ENCODE assay signal across 20 mouse cellular contexts in the genomic region with DNA sequence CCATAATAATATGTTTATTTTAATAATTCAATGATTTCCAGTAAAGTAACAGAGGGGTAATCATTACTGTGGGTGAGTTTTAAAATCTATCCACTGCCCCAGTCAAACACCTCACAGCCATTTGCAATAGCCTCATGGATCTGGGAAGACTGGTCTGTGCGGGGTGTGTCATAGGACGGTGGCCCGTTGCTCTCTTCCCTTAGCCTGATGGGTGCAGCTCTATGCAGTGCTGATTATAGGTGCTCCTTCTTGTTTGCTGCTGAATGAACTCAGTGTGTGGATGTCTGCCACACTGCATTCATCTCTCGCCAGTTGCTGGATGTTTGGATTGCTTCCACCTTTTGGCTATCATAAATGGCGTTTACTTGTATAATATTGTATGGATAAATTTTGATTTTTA.
DNase-seq lines count a peak whose midpoint lies in the region; ATAC-seq and TF ChIP-seq lines count a peak whose summit lies in the region.
"Had no signal": no experiment of that assay in that cellular context is flagged by ENCODE, and none has a peak within 500 bp of the region (broad histone marks: within the 10 kb centered on the region; RNA-seq: fewer than 3 reads in every experiment).

No protein-coding gene starts in this region.

- H3K9ac ChIP-seq in intestine, embryonic 15.5 days = no peak overlapping the region
- no peak overlapping the region for H3K9ac ChIP-seq in intestine, postnatal 0 days (ENCODE audit: low read depth, low read length)
- no peak overlapping the region for H3K9ac ChIP-seq in stomach, embryonic 16.5 days (ENCODE audit: low read length)
- H3K9ac ChIP-seq: embryonic facial prominence, embryonic 12.5 days; forebrain, embryonic 13.5 days; forebrain, embryonic 15.5 days; forebrain, postnatal 0 days had no signal

- 0 out of 2 replicates have a peak, but pooled peaks cover 6% of the 10 kb centered on the region for H3K4me1 ChIP-seq in intestine, embryonic 15.5 days (replicated peaks)
- H3K4me1 ChIP-seq in intestine, postnatal 0 days (replicated peaks; ENCODE audit: control insufficient read depth, insufficient read depth, low read length) = no peaks in the 10 kb centered on the region
- peaks cover 4% of the 10 kb centered on the region; the same call in 1 of the 2 replicates for H3K4me1 ChIP-seq in stomach, embryonic 16.5 days (ENCODE audit: control insufficient read depth, insufficient read depth, low read length)
- H3K4me1 ChIP-seq: embryonic facial prominence, embryonic 10.5 days; embryonic facial prominence, embryonic 12.5 days; forebrain, embryonic 13.5 days; forebrain, embryonic 15.5 days had no signal

- no peak for TF ChIP-seq CTCF in intestine, postnatal 0 days (IDR thresholded peaks at IDR 0.05; ENCODE audit: low read depth)

- H3K27me3 ChIP-seq in intestine, embryonic 15.5 days (replicated peaks) = no peaks in the 10 kb centered on the region
- H3K27me3 ChIP-seq in intestine, postnatal 0 days (replicated peaks; ENCODE audit: control insufficient read depth, insufficient read depth, low read length) = no peaks in the 10 kb centered on the region
- H3K27me3 ChIP-seq in stomach, embryonic 16.5 days (ENCODE audit: control insufficient read depth, insufficient read depth, low read length) = no peaks in the 10 kb centered on the region
- H3K27me3 ChIP-seq: embryonic facial prominence, embryonic 12.5 days; forebrain, embryonic 13.5 days; forebrain, embryonic 15.5 days; Patski had no signal

- no peak overlapping the region for H3K4me2 ChIP-seq in intestine, embryonic 15.5 days (replicated peaks)
- H3K4me2 ChIP-seq in intestine, postnatal 0 days (replicated peaks; ENCODE audit: low read depth) = no peak overlapping the region
- H3K4me2 ChIP-seq in stomach, embryonic 16.5 days (ENCODE audit: low read depth, low read length) = no peak overlapping the region
- H3K4me2 ChIP-seq: embryonic facial prominence, embryonic 12.5 days; forebrain, embryonic 13.5 days; forebrain, embryonic 15.5 days had no signal

- H3K9me3 ChIP-seq in intestine, embryonic 15.5 days = no peaks in the 10 kb centered on the region
- no peaks in the 10 kb centered on the region for H3K9me3 ChIP-seq in intestine, postnatal 0 days (ENCODE audit: control insufficient read depth)
- H3K9me3 ChIP-seq in stomach, embryonic 16.5 days (replicated peaks; ENCODE audit: control insufficient read depth, low read length) = no peaks in the 10 kb centered on the region
- H3K9me3 ChIP-seq: embryonic facial prominence, embryonic 12.5 days; forebrain, embryonic 13.5 days had no signal

- ATAC-seq in intestine, embryonic 15.5 days = peak; percentile 37; the same call in 1 of the 2 replicates
- ATAC-seq in intestine, postnatal 0 days = no peak
- ATAC-seq in stomach, embryonic 16.5 days (ENCODE audit: insufficient read depth, low FRiP score) = 0 out of 2 replicates have a peak, but pooled peaks have one; percentile 37
- ATAC-seq: activated CD4-positive, CD25-positive, alpha-beta regulatory T cell, adult 4 months; forebrain, embryonic 13.5 days; forebrain, embryonic 15.5 days; forebrain, postnatal 0 days; Patski had no signal

- H3K36me3 ChIP-seq in intestine, embryonic 15.5 days = no peaks in the 10 kb centered on the region
- no peaks in the 10 kb centered on the region for H3K36me3 ChIP-seq in intestine, postnatal 0 days (ENCODE audit: control insufficient read depth, insufficient read depth)
- H3K36me3 ChIP-seq in stomach, embryonic 16.5 days (ENCODE audit: control insufficient read depth, insufficient read depth, low read length) = no peaks in the 10 kb centered on the region
- H3K36me3 ChIP-seq: embryonic facial prominence, embryonic 10.5 days; embryonic facial prominence, embryonic 12.5 days; forebrain, embryonic 15.5 days had no signal

- WGBS in intestine, embryonic 15.5 days = 88% methylated on average over 5 of the region's 5 CpGs
- WGBS in intestine, postnatal 0 days = 63% methylated on average over 5 of the region's 5 CpGs
- WGBS in stomach, embryonic 16.5 days = 87% methylated on average over 5 of the region's 5 CpGs

- H3K27ac ChIP-seq in intestine, embryonic 15.5 days = no peak overlapping the region
- H3K27ac ChIP-seq in intestine, postnatal 0 days (ENCODE audit: low read depth, low read length) = no peak overlapping the region
- H3K27ac ChIP-seq in stomach, embryonic 16.5 days (ENCODE audit: low read length) = no peak overlapping the region
- H3K27ac ChIP-seq: embryonic facial prominence, embryonic 10.5 days; embryonic facial prominence, embryonic 12.5 days; forebrain, embryonic 13.5 days; forebrain, embryonic 15.5 days had no signal

- no peak for DNase-seq in spleen, postnatal 36 days (ENCODE audit: low spot score in 2 of 2)
- no peak for DNase-seq in thymus, postnatal 25 days
- DNase-seq: adrenal gland, adult 8-10 months; adrenal gland, postnatal 14 days; adrenal gland, postnatal 36 days; cerebellum, adult 11-12 months; cerebellum, adult 2 months; cerebellum, adult 9-10 months; cerebellum, postnatal 10 days; cerebellum, postnatal 25 days; forebrain, postnatal 0 days had no signal

- no peak overlapping the region for H3K4me3 ChIP-seq in intestine, embryonic 15.5 days (replicated peaks)
- H3K4me3 ChIP-seq in intestine, postnatal 0 days (ENCODE audit: low read depth, low read length) = no peak overlapping the region
- H3K4me3 ChIP-seq in stomach, embryonic 16.5 days (replicated peaks; ENCODE audit: low read length) = no peak overlapping the region
- H3K4me3 ChIP-seq: embryonic facial prominence, embryonic 10.5 days; embryonic facial prominence, embryonic 12.5 days; forebrain, embryonic 13.5 days; forebrain, embryonic 15.5 days had no signal
